Mouse (Mus musculus): ENCODE results near the gene Rac2.

- TF ChIP-seq CTCF (IDR thresholded peaks at IDR 0.05; ENCODE audit: borderline replicate concordance, control insufficient read depth, extremely low read depth, insufficient read depth, low read length, poor library complexity) (no peak), POLR2A (IDR thresholded peaks at IDR 0.05; ENCODE audit: control insufficient read depth, extremely low read depth, insufficient read depth, low read length, poor library complexity) (no peak)
Measured at GRCm38 (mm10) chr15:78563937-78564336, 8.6 kb downstream of the Rac2 start.

Measured in thymus, adult 2 months (tissue).